Mouse (Mus musculus) myocyte (in vitro differentiated cells): ENCODE measurements around the gene Gpatch3.

Experiments used
- E2F4 ChIP-seq: IDR thresholded peaks from one replicate; pipeline ENCODE4 v1.6.1; 2011; ENCODE audit warnings: mild to moderate bottlenecking, control low read depth, moderate library complexity; ENCODE audit not compliant: insufficient read depth
- MAX ChIP-seq: IDR thresholded peaks from one replicate; pipeline ENCODE4 v1.6.1; 2011; ENCODE audit warnings: low read depth, mild to moderate bottlenecking, control low read depth
- MYOG ChIP-seq, 3 experiments: IDR thresholded peaks; one replicate each; pipeline ENCODE4 v1.6.1; 2011; ENCODE audit warnings: control low read depth in 2 of 3, low read depth in 2 of 3, mild to moderate bottlenecking in 2 of 3; ENCODE audit not compliant: insufficient read length in 2 of 3, control insufficient read depth in 1 of 3, insufficient read depth in 1 of 3
- POLR2A ChIP-seq: IDR thresholded peaks from one replicate; pipeline ENCODE4 v1.6.1; 2011; ENCODE audit warnings: low read depth, mild to moderate bottlenecking, control low read depth, moderate library complexity; ENCODE audit not compliant: insufficient read length
- POLR2AphosphoS2 ChIP-seq: IDR thresholded peaks from one replicate; pipeline ENCODE4 v1.6.1; 2011; ENCODE audit warnings: low read depth, control low read depth; ENCODE audit not compliant: insufficient read length
- SRF ChIP-seq: IDR thresholded peaks from one replicate; pipeline ENCODE4 v1.6.1; 2011; ENCODE audit warnings: low read depth; ENCODE audit not compliant: control insufficient read depth, insufficient read length
- TCF12 ChIP-seq: IDR thresholded peaks from one replicate; pipeline ENCODE4 v1.6.1; 2011; ENCODE audit warnings: mild to moderate bottlenecking, control low read depth; ENCODE audit not compliant: poor library complexity, insufficient read depth, severe bottlenecking
- USF1 ChIP-seq: IDR thresholded peaks from one replicate; pipeline ENCODE4 v1.6.1; 2011; ENCODE audit warnings: low read depth, mild to moderate bottlenecking, control low read depth, moderate library complexity

DNA sequence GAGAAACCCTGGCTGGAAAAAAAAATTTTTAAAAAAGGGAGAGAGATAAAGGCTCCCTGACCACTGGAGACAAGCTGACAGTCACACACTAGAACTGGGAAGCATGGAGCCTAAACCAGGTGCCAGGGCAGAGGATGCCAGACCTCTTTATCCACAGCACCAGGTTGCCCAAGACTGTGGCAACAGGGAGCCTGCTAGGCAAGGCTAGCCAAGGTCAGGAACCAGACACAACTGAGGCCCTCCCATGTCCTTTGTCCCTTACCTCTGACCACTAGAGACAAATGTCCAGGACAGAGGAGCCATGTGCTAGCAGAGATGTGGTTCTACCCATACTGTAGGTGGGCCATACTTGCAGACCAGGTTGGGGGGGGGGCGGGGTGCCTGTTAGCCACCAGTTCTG is 22.5 kb upstream of the Gpatch3 start:
- TF ChIP-seq TCF12, result no peak
- no peak for TF ChIP-seq SRF
- no peak for TF ChIP-seq USF1
- no peak for TF ChIP-seq POLR2AphosphoS2
- no peak for TF ChIP-seq POLR2A
- TF ChIP-seq MAX, result no peak
- no peak for TF ChIP-seq E2F4
- no peak for TF ChIP-seq MYOG (IDR thresholded peaks at IDR 0.05; ENCODE audit: control insufficient read depth in 1 of 3, insufficient read depth in 1 of 3, insufficient read length in 2 of 3, low read depth in 2 of 3)
